Mouse (Mus musculus) retina, postnatal 1 day (tissue): ENCODE measurements around the gene Fnbp1.

ENCODE experiments used
- DNase-seq: peaks from one replicate; pipeline ENCODE4 v3.0.0-alpha.2; 2012

Gene Fnbp1

GRCm38 (mm10) chr2:31091182-31091581, 50.6 kb downstream of the Fnbp1 start:
- DNase-seq: no peak

GRCm38 (mm10) chr2:31089607-31090006, 52.2 kb downstream of the Fnbp1 start:
- DNase-seq: peak; percentile 44

DNA sequence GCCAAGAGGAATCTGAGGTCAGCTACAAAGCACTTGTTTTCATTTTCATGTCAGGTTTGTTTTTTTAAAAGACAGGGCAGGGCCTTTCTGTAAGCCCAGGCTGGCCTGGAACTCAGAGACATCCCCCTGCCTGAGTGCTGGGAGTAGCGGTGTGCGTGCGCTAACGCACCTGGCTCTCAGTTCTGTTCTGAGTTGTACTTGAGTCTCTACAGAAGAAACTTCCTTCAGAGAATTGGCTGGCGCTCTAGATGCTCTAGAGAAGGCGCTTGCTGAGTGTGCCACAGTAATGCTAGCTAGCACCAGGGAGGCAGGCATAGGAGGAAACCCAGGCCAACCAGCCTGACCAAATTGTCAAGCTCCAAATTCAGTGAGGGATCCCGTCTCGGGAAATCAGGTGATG, 52.9 kb downstream of the Fnbp1 start:
- peak; percentile 42 for DNase-seq

- peak; percentile 93 for DNase-seq
Measured at GRCm38 (mm10) chr2:31087663-31088661, 53.8 kb downstream of the Fnbp1 start.

GRCm38 (mm10) chr2:31087085-31087484, 54.7 kb downstream of the Fnbp1 start:
- DNase-seq: no peak

DNA sequence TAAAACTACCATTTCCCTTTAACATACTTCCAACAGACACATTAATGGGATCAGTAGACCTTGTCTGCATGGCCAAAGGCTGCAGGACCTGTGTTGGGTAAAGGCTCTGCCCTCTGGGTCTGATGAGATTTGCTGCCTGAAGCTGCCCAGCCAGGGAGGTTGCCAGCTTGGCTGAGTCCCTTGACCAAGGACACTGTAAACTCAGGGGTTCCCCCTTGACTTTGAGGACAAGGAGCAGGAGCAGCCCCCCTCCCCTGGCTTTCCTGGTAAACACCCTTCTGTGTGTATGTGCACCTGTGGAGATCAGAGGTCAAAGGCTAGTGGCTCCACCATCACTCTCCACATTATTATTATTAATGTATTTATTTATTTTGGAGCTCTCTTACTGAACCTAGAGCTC, 55.3 kb downstream of the Fnbp1 start:
- DNase-seq: no peak

- DNase-seq: no peak
Measured at GRCm38 (mm10) chr2:31084169-31084850, 57.5 kb downstream of the Fnbp1 start.

GRCm38 (mm10) chr2:31083372-31083771, 58.4 kb downstream of the Fnbp1 start:
- DNase-seq: no peak

DNA sequence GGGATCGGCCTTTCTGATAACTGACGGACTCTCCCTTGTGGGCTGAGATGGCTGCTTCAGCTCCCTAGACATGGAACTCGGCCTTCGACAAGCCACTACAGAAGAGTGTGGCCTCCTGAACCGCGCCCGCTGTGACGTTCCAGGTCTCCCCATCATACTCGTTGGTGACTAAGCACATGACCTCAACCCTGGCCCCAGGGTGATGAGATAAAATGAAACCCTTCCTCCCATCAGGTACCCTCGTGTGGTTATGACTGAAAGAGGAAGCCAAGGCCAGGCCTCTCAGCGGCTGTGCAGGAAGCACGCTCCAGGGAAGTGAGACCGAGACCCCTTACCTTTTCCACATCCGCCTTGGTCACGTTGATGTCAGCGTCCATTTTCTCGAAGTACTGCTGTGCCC, 59.2 kb downstream of the Fnbp1 start:
- DNase-seq: no peak

GRCm38 (mm10) chr2:31081349-31081748, 60.5 kb downstream of the Fnbp1 start:
- DNase-seq: no peak

DNA sequence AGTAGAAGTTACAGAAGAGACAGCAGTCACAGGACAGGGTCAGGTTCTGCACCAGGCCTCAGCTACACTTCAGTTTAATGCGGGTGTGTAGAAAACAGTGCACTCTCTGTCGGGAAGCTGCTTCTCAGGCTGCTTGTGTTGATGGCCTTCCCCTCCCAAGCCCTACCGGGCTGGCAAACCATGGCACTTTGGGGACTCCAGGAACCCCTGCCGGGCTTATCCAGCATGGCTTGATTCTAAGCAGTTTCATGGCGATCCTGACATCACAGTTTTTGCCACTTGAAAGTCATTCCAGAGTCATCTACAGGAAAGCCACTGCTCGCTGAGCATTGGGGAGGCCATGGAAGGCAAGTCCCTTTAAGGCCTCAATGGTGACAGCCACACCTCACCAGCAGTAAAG, 62.7 kb downstream of the Fnbp1 start:
- DNase-seq: no peak

- DNase-seq: no peak
Measured at GRCm38 (mm10) chr2:31077574-31077973, 64.2 kb downstream of the Fnbp1 start.

DNA sequence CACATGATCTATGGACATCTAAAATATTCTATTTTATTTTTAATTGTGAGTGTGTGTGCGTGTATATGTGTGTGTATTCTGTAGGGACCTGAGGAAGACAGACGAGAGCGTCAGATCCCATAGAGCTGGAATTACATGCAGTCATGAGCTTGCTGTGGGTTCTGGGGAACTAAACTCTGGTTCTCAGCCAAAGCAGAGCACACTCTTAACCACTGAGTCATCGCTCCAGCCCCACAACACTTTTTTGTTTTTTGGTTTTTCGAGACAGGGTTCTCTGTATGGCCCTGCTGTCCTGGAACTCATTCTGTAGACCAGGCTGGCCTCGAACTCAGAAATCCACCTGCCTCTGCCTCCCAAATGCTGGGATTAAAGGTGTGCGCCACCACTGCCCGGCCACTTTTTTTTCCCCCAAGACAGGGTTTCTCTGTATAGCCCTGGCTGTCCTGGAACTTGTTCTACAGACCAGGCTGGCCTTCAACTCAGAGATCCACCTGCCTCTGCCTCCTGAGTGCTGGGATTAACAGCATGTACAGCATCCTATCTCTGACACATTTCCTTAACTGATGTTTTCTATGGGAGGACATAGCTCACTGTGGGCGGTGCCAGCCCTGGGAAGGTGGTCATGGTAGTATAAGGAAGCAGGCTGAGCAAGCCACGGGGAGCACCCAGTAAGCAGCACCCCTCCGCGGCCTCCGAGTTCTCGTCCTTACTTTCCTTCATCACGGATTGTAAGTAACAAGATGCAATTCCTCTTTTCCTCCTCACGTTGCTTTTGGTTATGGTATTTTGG, 65.3 kb downstream of the Fnbp1 start:
- no peak for DNase-seq

DNA sequence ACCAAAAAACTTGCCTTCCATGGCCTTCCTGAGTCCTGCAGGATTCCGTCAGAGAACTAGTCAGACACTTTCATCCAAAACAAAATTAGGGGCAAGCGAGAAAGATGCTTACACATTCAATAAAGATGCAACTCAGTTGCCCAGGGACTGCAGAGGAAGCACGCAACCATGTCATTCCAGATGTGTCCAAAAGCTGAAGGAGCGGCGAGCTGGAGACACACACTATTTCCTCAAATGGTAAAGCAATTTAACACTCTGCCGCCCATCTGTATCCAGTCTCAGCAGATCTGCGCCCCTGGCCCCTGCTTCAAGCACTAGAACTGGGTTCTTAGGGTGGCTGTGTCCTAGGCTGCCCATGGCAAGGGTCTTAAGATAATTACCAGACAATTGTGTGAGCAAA, 66.0 kb downstream of the Fnbp1 start:
- DNase-seq: no peak

GRCm38 (mm10) chr2:31075168-31075567, 66.6 kb downstream of the Fnbp1 start:
- no peak for DNase-seq

DNA sequence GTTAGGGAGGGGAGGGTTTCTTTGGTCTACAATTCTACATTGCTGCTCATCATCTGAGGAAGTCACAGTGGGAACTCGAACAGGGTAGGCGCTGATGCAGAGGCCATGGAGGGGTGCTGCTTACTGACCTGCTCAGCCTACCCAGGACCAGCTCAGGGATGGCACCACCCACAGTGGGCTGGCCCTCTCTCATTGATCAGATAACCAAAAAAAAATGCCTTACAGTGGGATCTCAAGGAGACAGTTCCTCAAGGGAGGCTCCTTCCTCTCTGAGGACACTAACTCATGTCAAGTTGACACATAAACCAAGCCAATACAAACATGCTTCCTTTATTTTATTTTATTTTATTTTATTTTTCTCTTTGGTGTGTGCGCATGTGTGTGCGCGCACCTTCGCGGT, 72.3 kb downstream of the Fnbp1 start:
- DNase-seq: no peak

DNA sequence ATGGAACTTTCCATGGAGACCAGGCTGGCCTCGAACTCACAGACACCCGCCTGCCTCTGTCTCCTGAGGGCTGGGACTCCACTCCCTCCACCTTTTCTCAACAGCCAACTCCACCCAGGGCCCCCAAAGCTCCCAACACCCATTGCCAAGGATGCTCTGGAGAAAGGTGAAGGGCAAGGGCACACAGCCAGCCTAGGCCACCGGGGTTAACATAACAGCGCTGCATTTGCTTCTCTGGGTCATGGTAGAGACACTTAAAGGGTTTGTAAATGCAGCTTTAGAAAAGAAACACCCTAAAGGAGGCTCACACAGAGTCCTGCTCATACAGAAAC, 72.7 kb downstream of the Fnbp1 start:
- DNase-seq: no peak

GRCm38 (mm10) chr2:31068246-31069113, 73.3 kb downstream of the Fnbp1 start:
- DNase-seq: peak; percentile 78

DNA sequence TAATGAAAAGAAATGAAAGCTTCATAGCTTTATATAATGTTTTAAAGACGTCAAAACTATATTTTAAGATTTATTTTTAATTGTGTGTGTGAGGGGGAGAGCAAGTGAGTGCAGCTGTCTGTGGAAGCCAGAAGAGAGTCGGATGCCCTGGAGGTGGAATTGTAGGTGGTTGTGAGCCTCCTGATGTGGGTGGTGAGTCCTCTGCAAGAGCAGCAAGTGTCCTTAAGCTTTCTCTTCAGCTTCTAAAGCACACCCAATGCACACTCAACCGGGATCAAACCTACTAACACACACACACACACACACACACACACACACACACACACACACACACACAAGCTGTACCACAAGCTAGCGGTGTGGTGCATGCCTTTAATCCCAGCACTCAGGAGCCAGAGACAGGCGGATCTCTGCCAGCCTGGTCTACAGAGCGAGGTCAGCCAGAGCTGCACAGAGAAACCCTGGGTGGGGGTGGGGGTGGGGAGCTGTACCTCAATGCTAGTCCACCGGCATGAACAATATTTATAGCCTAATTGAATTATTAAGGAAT, 74.0 kb downstream of the Fnbp1 start:
- DNase-seq: no peak

- DNase-seq: no peak
Measured at GRCm38 (mm10) chr2:31067059-31067595, 74.7 kb downstream of the Fnbp1 start.

DNA sequence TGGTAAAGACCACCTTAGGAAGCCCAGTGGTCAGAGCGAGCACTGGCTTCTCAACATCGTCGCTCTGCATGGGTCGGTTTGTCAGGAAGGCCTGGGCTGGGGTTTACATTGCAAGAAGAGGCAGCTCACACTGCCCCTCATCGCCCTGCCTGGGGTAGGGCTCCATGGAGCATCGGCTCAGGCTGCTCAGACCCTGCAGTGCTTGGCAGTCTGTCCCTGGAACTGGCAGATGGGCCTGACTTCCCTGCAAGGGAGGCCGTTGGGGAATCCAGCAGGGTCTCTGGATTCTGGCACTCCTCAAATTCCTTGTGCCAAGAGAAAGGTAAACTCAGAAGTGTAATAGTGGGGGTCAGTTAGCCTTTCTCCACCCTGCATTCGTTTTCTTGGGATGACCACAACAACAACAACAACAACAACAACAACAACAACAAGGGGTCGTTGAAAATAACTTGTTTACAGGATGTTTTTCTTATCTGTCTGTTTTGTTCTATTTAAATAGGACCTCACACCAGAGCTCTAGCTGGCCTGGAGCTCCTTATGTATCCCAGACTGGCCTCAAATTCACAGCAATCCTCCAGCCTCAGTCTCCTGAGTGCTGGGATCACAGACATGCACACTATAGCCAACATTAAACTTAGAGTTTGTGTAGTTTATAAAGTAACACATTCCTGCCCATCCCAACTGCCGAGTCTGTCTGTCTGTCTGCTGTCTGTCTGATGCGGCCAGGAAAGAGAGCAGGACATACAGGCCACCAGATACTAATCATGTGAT, 75.6 kb downstream of the Fnbp1 start:
- no peak for DNase-seq
